Mouse (Mus musculus) right cerebral cortex, postnatal 10 days (tissue): ENCODE results near the gene Itgae.
A peak's percentile ranks its signal among the peaks of the same experiment; 100 is the strongest.

Experiments used
- DNase-seq, 2 experiments: peaks; one replicate each; pipeline ENCODE4 v3.0.0; 2021; ENCODE audit warnings: low spot score in 2 of 2

The Itgae gene

GRCm38 (mm10) chr11:73090283-73090682, at the start of gene Itgae:
TSS of gene Itgae (plus strand) at chr11:73090583.
- no peak for DNase-seq

GRCm38 (mm10) chr11:73044229-73044755, 46.1 kb upstream of the Itgae start:
- no peak for DNase-seq

- DNase-seq = no peak
These were observed 45.6 kb upstream of the Itgae start for GRCm38 (mm10) chr11:73044789-73045188.

- DNase-seq = peak; percentile 96 to 97
These were observed 42.8 kb upstream of the Itgae start, which contains the start of gene Ncbp3 for GRCm38 (mm10) chr11:73047542-73047996. TSS of gene Ncbp3 (plus strand) at chr11:73047783.

- DNase-seq = peak in 1 of 2 experiments; percentile 68
These were observed 42.1 kb upstream of the Itgae start for GRCm38 (mm10) chr11:73048030-73048876.

GRCm38 (mm10) chr11:73049335-73049734, 41.0 kb upstream of the Itgae start:
- peak; percentile 76 to 88 for DNase-seq

GRCm38 (mm10) chr11:73052795-73053194, 37.6 kb upstream of the Itgae start:
- DNase-seq = no peak

GRCm38 (mm10) chr11:73057701-73058100, 32.7 kb upstream of the Itgae start:
- no peak for DNase-seq

- peak in 1 of 2 experiments; percentile 13 for DNase-seq
These were observed 30.8 kb upstream of the Itgae start for GRCm38 (mm10) chr11:73059630-73060029.

GRCm38 (mm10) chr11:73061413-73061812, 29.0 kb upstream of the Itgae start:
- peak in 1 of 2 experiments; percentile 30 for DNase-seq

GRCm38 (mm10) chr11:73071839-73072238, 18.5 kb upstream of the Itgae start:
- DNase-seq = peak in 1 of 2 experiments; percentile 56

- DNase-seq = no peak
These were observed 14.1 kb upstream of the Itgae start for GRCm38 (mm10) chr11:73076295-73076694.

GRCm38 (mm10) chr11:73076733-73077132, 13.7 kb upstream of the Itgae start:
- no peak for DNase-seq

GRCm38 (mm10) chr11:73077211-73077720, 13.1 kb upstream of the Itgae start:
- peak in 1 of 2 experiments; percentile 33 for DNase-seq

GRCm38 (mm10) chr11:73078615-73079014, 11.8 kb upstream of the Itgae start:
- DNase-seq = no peak

GRCm38 (mm10) chr11:73080306-73080705, 10.1 kb upstream of the Itgae start:
- no peak for DNase-seq

GRCm38 (mm10) chr11:73084303-73084702, 6.1 kb upstream of the Itgae start:
- DNase-seq = no peak

GRCm38 (mm10) chr11:73084804-73085231, 5.6 kb upstream of the Itgae start:
- DNase-seq = peak; percentile 51 to 56

- peak; percentile 49 to 56 for DNase-seq
These were observed 5.0 kb upstream of the Itgae start for GRCm38 (mm10) chr11:73085391-73085790.

GRCm38 (mm10) chr11:73087700-73088480, 2.5 kb upstream of the Itgae start:
- no peak for DNase-seq

- no peak for DNase-seq
These were observed 443 bp downstream of the Itgae start for GRCm38 (mm10) chr11:73090826-73091225.

- no peak for DNase-seq
These were observed 1.7 kb downstream of the Itgae start for GRCm38 (mm10) chr11:73092057-73092456.
